Mouse (Mus musculus) sigmoid colon, adult 10 weeks (tissue): ENCODE measurements around the gene Anxa11. TPM values are rescaled to one million over a fixed set of nuclear protein-coding genes. Genes with fewer than 3 reads are reported as not detected.

Experiments
- polyA plus RNA-seq: library from polyadenylated mRNA; stranded (reverse); fragments of 350-450 nt; fragmentation: Illumina TruSeq; extraction: RNeasy Lipid Tissue Mini Kit (QIAGEN cat#74804); gene quantifications from one replicate; pipeline ENCODE4 v1.2.3, GENCODE M21; 2014; ENCODE audit warnings: low read depth, low replicate concordance

The Anxa11 gene
- 61.8 TPM for polyA plus RNA-seq

GRCm38 (mm10) chr14:25841991-25842687 is at the start of gene Anxa11:
Gene Anxa11, plus strand, starts transcription at chr14:25842156.

GRCm38 (mm10) chr14:25903000-25903399 is 61.0 kb downstream of the Anxa11 start, which contains the start of gene Plac9a:
Gene Plac9a, minus strand, starts transcription at chr14:25903100.

GRCm38 (mm10) chr14:25927562-25927881 is 85.6 kb downstream of the Anxa11 start, which contains the start of gene Tmem254a:
Gene Tmem254a, minus strand, starts transcription at chr14:25927672.

Other genes starting within 250 kb of the Anxa11 start
- 37.9 TPM for gene Ppif, start 148.0 kb upstream of the Anxa11 start, polyA plus RNA-seq
- 24.2 TPM for gene Zcchc24, start 73.1 kb upstream of the Anxa11 start, polyA plus RNA-seq
- gene Plac9a, start 60.9 kb downstream of the Anxa11 start, polyA plus RNA-seq: not detected
- 42.2 TPM for gene Tmem254a, start 85.5 kb downstream of the Anxa11 start, polyA plus RNA-seq
- 2.6 TPM for gene Cphx1, start 96.1 kb downstream of the Anxa11 start, polyA plus RNA-seq
- not detected for gene Duxbl1, start 136.4 kb downstream of the Anxa11 start, polyA plus RNA-seq
- 5.1 TPM for gene Gm9780, start 200.6 kb downstream of the Anxa11 start, polyA plus RNA-seq
- gene Tmem254c, start 225.2 kb downstream of the Anxa11 start, polyA plus RNA-seq: 2.8 TPM
- not detected for gene Cphx2, start 239.4 kb downstream of the Anxa11 start, polyA plus RNA-seq
- gene Cphx3, start 240.1 kb downstream of the Anxa11 start, polyA plus RNA-seq: 4.8 TPM